Mouse (Mus musculus): Measurements from ENCODE around the gene Eif1ax. TPM values are rescaled to one million over a fixed set of nuclear protein-coding genes. Genes with fewer than 3 reads are reported as not detected.

Eif1ax gene
- polyA plus RNA-seq (2014; fragmentation: Nextera tagmentation; extraction: Ambion mirVana) = 94.5 and 96.1 TPM in 2 replicates

DNA sequence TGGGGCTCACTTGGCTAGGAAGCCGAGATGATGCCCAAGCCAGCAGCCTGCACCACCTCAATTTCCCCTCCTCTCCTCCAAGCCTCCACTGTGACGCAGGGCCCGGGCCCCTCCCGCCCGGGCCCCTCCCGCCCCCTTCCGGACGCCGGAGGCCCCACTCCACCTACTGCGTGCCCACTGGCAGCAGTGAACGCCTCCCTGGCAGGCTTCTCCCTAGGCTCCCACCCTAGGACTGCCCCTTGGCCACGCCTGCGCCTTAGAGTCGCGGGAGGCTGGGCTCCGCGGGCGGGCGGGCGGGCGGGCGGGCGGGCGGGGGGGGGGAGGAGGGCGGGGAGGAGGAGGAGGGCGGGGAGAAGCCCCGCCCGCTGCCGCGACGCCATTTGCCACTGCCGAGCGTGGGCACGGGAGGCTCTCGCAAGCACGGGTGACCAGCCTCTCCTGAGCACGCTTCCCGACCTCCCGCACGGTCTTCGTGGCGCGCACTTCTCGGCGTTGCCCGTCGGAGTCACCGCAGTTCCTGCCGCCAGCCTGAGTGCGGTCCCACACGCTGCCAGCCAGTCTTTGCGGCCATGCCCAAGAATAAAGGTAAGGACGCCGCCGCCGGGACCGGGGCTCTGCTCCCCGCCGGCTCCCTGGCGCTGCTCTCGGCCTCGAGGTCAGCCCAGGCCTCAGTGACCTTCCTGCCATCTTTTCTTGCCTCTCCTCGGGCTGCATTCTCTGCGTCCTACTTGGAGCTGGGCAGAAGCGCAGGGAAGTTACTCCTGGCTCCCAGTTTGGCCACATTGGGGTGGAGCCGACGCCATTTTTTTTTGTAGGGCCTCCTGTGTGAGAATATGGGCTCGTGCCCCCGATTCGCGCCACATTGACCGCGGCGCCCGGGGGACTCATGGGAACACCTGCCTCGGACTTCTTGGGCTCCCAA lies at the start of gene Eif1ax:
Eif1ax (plus strand) TSS at position 348 of the 922 bp plus-strand sequence.
- Histone ChIP-seq H3K4me1 (ENCODE audit: control insufficient read depth, insufficient read depth, low read length) (peaks cover 6% of the 10 kb centered on the region; the same call in 1 of the 2 replicates), H3K36me3 (ENCODE audit: control insufficient read depth, insufficient read depth, low read length) (no peaks in the 10 kb centered on the region), H3K27me3 (ENCODE audit: control insufficient read depth, insufficient read depth, low read length) (no peaks in the 10 kb centered on the region), H3K9me3 (ENCODE audit: control insufficient read depth, low read length) (no peaks in the 10 kb centered on the region), H3K9ac (replicated peaks; ENCODE audit: low read length) (peak within 1 kb of the TSS; percentile 61), H3K4me3 (replicated peaks; ENCODE audit: low read depth, low read length) (peak within 1 kb of the TSS; percentile 57), H3K4me2 (ENCODE audit: low read length) (peak within 1 kb of the TSS; percentile 56), H3K27ac (replicated peaks; ENCODE audit: low read depth, low read length) (peak within 1 kb of the TSS; percentile 75)
- DNase-seq = peak; percentile 80
- WGBS = 31% methylated on average over 59 of the region's 76 CpGs
- ATAC-seq (ENCODE audit: low FRiP score, low TSS enrichment) = peak; percentile 97

DNA sequence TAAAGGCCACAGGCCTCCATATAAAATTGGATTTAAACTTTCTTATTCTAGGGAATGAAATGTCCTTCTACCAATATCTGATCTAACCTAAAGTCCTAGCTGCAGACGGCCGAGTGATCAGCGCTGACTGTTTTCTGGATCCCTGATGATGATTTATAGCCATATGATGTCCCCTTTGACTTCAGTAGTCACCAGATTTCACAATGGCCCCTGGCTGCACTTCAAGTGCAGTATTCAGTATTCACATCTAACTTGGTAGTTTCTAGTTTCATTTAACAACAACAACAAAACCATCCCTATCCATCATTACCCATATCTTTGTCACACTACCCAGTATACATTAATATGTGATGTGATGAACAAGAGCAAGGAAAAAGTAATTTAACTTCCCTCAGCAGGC lies 7.5 kb upstream of the Eif1ax start:
- peaks cover 10% of the 10 kb centered on the region; the same call in 1 of the 2 replicates for H3K36me3 ChIP-seq (ENCODE audit: control insufficient read depth, insufficient read depth, low read length)
- ATAC-seq (ENCODE audit: low FRiP score, low TSS enrichment) (no peak), DNase-seq (no peak)
- H3K4me2 ChIP-seq (ENCODE audit: low read length) = no peak overlapping the region
- 91% methylated on average over 3 of the region's 3 CpGs for WGBS
- no peaks in the 10 kb centered on the region for H3K4me1 ChIP-seq (ENCODE audit: control insufficient read depth, insufficient read depth, low read length)
- no peaks in the 10 kb centered on the region for H3K27me3 ChIP-seq (ENCODE audit: control insufficient read depth, insufficient read depth, low read length)
- H3K4me3 ChIP-seq (replicated peaks; ENCODE audit: low read depth, low read length) = no peak overlapping the region
- no peak overlapping the region for H3K9ac ChIP-seq (replicated peaks; ENCODE audit: low read length)
- H3K27ac ChIP-seq (replicated peaks; ENCODE audit: low read depth, low read length) = no peak overlapping the region
- no peaks in the 10 kb centered on the region for H3K9me3 ChIP-seq (ENCODE audit: control insufficient read depth, low read length)

DNA sequence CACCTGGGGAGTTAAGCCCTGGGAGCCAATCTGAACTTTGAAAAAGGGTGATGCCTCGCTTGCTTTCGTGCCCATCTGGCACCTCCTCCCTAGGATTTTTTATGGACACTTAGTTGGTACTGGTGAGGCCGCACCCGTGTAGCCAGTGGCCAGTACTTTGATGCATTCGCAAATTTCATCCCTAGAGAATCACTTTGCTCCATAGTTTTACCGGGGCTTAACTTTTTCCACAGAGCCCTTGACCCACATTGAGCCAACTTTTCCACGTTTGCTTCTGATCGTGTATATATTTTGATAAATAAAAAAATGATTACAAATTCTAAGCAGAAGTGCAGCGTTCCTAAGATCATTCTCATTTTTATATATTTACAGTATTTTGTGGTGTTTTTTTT lies 771 bp downstream of the Eif1ax start:
- 28% methylated on average over 9 of the region's 9 CpGs for WGBS

GRCm38 (mm10) chrX:159387105-159387504 lies 15.1 kb downstream of the Eif1ax start:
- no peaks in the 10 kb centered on the region for H3K9me3 ChIP-seq (ENCODE audit: control insufficient read depth, low read length)
- no peaks in the 10 kb centered on the region for H3K27me3 ChIP-seq (ENCODE audit: control insufficient read depth, insufficient read depth, low read length)
- 80% methylated on average over 9 of the region's 9 CpGs for WGBS
- H3K4me3 ChIP-seq (replicated peaks; ENCODE audit: low read depth, low read length) = no peak overlapping the region
- H3K4me1 ChIP-seq (ENCODE audit: control insufficient read depth, insufficient read depth, low read length) = no peaks in the 10 kb centered on the region
- DNase-seq (peak; percentile 11), ATAC-seq (ENCODE audit: low FRiP score, low TSS enrichment) (no peak)
- no peak overlapping the region for H3K9ac ChIP-seq (replicated peaks; ENCODE audit: low read length)
- no peak overlapping the region for H3K4me2 ChIP-seq (ENCODE audit: low read length)
- peaks cover 17% of the 10 kb centered on the region for H3K36me3 ChIP-seq (ENCODE audit: control insufficient read depth, insufficient read depth, low read length)
- no peak overlapping the region for H3K27ac ChIP-seq (replicated peaks; ENCODE audit: low read depth, low read length)

More for the DNA sequence above, 771 bp downstream of the Eif1ax start:
- DNase-seq (no peak), ATAC-seq (ENCODE audit: low FRiP score, low TSS enrichment) (peak; percentile 15; the same call in 1 of the 2 replicates)
- peak overlapping the region; percentile 57 for H3K4me3 ChIP-seq (replicated peaks; ENCODE audit: low read depth, low read length)
- no peak overlapping the region; the same call in 1 of the 2 replicates for H3K27ac ChIP-seq (replicated peaks; ENCODE audit: low read depth, low read length)
- 0 out of 2 replicates have a peak, but pooled peaks cover under 1% of the 10 kb centered on the region for H3K36me3 ChIP-seq (ENCODE audit: control insufficient read depth, insufficient read depth, low read length)
- H3K4me1 ChIP-seq (ENCODE audit: control insufficient read depth, insufficient read depth, low read length) = peaks cover 6% of the 10 kb centered on the region; the same call in 1 of the 2 replicates
- H3K9me3 ChIP-seq (ENCODE audit: control insufficient read depth, low read length) = no peaks in the 10 kb centered on the region
- H3K9ac ChIP-seq (replicated peaks; ENCODE audit: low read length) = peak overlapping the region; percentile 61
- peak overlapping the region; percentile 56 for H3K4me2 ChIP-seq (ENCODE audit: low read length)
- no peaks in the 10 kb centered on the region for H3K27me3 ChIP-seq (ENCODE audit: control insufficient read depth, insufficient read depth, low read length)

DNA sequence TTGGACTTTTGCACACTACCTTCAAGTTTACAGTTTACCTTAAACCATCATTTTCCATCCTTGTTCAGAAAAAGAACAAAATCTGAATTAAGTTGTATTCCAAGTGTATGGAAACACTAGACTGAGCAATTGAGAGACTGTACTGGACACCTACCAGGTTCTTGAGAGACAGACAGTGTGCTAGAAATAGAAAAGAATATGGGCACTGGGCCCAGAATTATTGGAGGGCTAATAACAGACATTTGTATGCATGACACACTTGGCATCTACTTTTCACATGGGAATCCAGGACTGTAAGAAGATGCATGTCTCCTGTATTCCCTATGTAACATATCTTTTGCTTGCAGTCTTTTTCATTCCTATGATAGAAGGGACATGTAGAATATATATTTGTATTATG lies 17.0 kb downstream of the Eif1ax start:
- Histone ChIP-seq H3K36me3 (ENCODE audit: control insufficient read depth, insufficient read depth, low read length) (peaks cover 9% of the 10 kb centered on the region), H3K27ac (replicated peaks; ENCODE audit: low read depth, low read length) (no peak overlapping the region), H3K4me3 (replicated peaks; ENCODE audit: low read depth, low read length) (no peak overlapping the region), H3K27me3 (ENCODE audit: control insufficient read depth, insufficient read depth, low read length) (no peaks in the 10 kb centered on the region), H3K4me2 (ENCODE audit: low read length) (no peak overlapping the region), H3K9me3 (ENCODE audit: control insufficient read depth, low read length) (no peaks in the 10 kb centered on the region), H3K4me1 (ENCODE audit: control insufficient read depth, insufficient read depth, low read length) (no peaks in the 10 kb centered on the region), H3K9ac (replicated peaks; ENCODE audit: low read length) (no peak overlapping the region)
- ATAC-seq (ENCODE audit: low FRiP score, low TSS enrichment) = no peak
- DNase-seq = peak; percentile 2

DNA sequence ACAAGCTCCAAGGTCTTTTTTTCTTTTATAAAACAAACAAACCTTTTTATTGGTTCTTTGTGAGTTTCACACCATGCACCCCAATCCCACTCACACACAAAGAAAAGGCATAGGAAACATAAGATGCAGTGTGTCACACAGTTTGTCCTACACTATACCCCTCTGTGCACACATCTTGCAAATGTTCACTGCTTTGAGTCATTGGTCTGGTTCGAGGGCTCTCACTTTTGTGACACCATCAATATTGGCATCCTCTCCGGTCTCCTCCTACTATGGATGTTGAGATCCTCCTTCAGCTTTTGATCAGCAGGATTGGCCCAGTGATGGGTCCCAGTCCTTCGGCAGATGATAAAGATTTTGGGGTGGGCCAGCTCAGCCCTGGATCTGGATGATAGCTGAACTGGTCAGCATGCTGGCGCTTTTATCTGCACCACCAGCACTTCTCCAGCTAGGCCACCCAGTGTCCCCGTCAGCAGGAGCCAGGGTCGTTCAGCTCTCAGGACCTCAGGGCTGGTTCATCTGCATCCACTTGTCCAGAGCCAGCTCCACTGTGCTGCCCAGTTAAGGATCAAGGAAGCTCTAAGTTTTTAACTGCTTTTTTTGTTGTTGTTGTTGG lies 18.5 kb downstream of the Eif1ax start:
- Histone ChIP-seq H3K4me2 (ENCODE audit: low read length) (no peak overlapping the region), H3K4me1 (ENCODE audit: control insufficient read depth, insufficient read depth, low read length) (no peaks in the 10 kb centered on the region), H3K9me3 (ENCODE audit: control insufficient read depth, low read length) (no peaks in the 10 kb centered on the region), H3K36me3 (ENCODE audit: control insufficient read depth, insufficient read depth, low read length) (peaks cover 8% of the 10 kb centered on the region), H3K27me3 (ENCODE audit: control insufficient read depth, insufficient read depth, low read length) (no peaks in the 10 kb centered on the region), H3K4me3 (replicated peaks; ENCODE audit: low read depth, low read length) (no peak overlapping the region), H3K9ac (replicated peaks; ENCODE audit: low read length) (no peak overlapping the region), H3K27ac (replicated peaks; ENCODE audit: low read depth, low read length) (no peak overlapping the region)
- no peak for DNase-seq
- no peak for ATAC-seq (ENCODE audit: low FRiP score, low TSS enrichment)
- 84% methylated on average over 6 of the region's 6 CpGs for WGBS

GRCm38 (mm10) chrX:159391239-159391638 lies 19.3 kb downstream of the Eif1ax start:
- Histone ChIP-seq H3K4me1 (ENCODE audit: control insufficient read depth, insufficient read depth, low read length) (no peaks in the 10 kb centered on the region), H3K36me3 (ENCODE audit: control insufficient read depth, insufficient read depth, low read length) (peaks cover under 1% of the 10 kb centered on the region; the same call in 1 of the 2 replicates), H3K4me3 (replicated peaks; ENCODE audit: low read depth, low read length) (no peak overlapping the region), H3K9ac (replicated peaks; ENCODE audit: low read length) (no peak overlapping the region), H3K4me2 (ENCODE audit: low read length) (no peak overlapping the region), H3K27ac (replicated peaks; ENCODE audit: low read depth, low read length) (no peak overlapping the region), H3K27me3 (ENCODE audit: control insufficient read depth, insufficient read depth, low read length) (no peaks in the 10 kb centered on the region), H3K9me3 (ENCODE audit: control insufficient read depth, low read length) (no peaks in the 10 kb centered on the region)
- 71% methylated on average over 3 of the region's 3 CpGs for WGBS
- no peak for ATAC-seq (ENCODE audit: low FRiP score, low TSS enrichment)
- DNase-seq = no peak

GRCm38 (mm10) chrX:159409253-159409652 lies 37.3 kb downstream of the Eif1ax start:
- no peaks in the 10 kb centered on the region for H3K27me3 ChIP-seq (ENCODE audit: control insufficient read depth, insufficient read depth, low read length)
- H3K27ac ChIP-seq (replicated peaks; ENCODE audit: low read depth, low read length) = no peak overlapping the region
- no peak overlapping the region for H3K9ac ChIP-seq (replicated peaks; ENCODE audit: low read length)
- no peak for ATAC-seq (ENCODE audit: low FRiP score, low TSS enrichment)
- WGBS = 31% methylated on average over 4 of the region's 4 CpGs
- H3K4me1 ChIP-seq (ENCODE audit: control insufficient read depth, insufficient read depth, low read length) = no peaks in the 10 kb centered on the region
- no peak overlapping the region for H3K4me2 ChIP-seq (ENCODE audit: low read length)
- DNase-seq = peak; percentile 52
- H3K9me3 ChIP-seq (ENCODE audit: control insufficient read depth, low read length) = no peaks in the 10 kb centered on the region
- no peaks in the 10 kb centered on the region for H3K36me3 ChIP-seq (ENCODE audit: control insufficient read depth, insufficient read depth, low read length)
- H3K4me3 ChIP-seq (replicated peaks; ENCODE audit: low read depth, low read length) = no peak overlapping the region

All from midbrain, embryonic 14.5 days (tissue).